Mouse (Mus musculus): Measurements from ENCODE around the gene Pnkd.

DNA sequence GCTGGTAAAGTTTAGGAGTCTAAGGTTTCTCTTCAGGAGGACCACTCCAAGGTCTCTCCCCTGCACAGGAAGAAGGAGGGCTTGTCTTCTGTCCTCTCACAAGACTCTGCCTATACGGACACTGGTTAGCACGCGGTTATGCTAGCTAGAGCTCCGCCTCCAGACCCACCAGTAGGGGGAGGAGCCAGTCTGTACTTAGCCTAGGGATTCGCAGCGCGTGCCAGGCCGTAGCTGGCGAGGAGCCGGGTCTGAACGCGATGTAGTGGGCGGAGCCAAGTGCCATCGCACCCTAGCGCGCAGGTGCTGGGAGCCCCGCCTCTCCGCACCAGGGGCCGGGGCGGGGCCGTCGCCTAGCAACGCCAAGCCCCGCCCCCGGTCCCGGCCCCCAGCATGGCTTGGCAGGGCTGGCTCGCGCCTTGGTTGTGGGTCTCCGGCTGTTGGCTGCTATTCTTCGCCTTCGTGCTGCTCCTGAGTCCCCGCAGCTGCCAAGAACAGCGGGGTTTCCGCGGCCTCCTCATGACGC is 47.6 kb downstream of the Pnkd start:
- TF ChIP-seq TAL1 (IDR thresholded peaks at IDR 0.05; ENCODE audit: low read length) (no peak), GATA1 (IDR thresholded peaks at IDR 0.05; ENCODE audit: low read length) (no peak)
